Mouse (Mus musculus): ENCODE data around the gene Mill1. TPM values are rescaled to one million over a fixed set of nuclear protein-coding genes. Genes with fewer than 3 reads are reported as not detected.
"Not testable (repeated sequence)": the region's sequence is repeated elsewhere in the genome, so short reads cannot be mapped to it uniquely, and the experiment has no call there.

The Mill1 gene
- not detected in 2 replicates for polyA plus RNA-seq (2015; fragmentation: Nextera tagmentation; extraction: Ambion mirVana)

GRCm38 (mm10) chr7:18245047-18245446 lies at the start of gene Mill1:
Gene Mill1, plus strand, starts transcription at chr7:18245347.
- Histone ChIP-seq H3K27me3 (no peaks in the 10 kb centered on the region), H3K4me2 (no peak within 1 kb of the TSS), H3K9me3 (replicated peaks) (no peaks in the 10 kb centered on the region; the same call in 1 of the 2 replicates), H3K36me3 (no peaks in the 10 kb centered on the region), H3K4me1 (no peaks in the 10 kb centered on the region), H3K4me3 (replicated peaks) (no peak within 1 kb of the TSS), H3K9ac (no peak within 1 kb of the TSS), H3K27ac (no peak within 1 kb of the TSS)
- 50% methylated on average over 1 of the region's 1 CpGs for WGBS
- ATAC-seq (replicated peaks; ENCODE audit: low FRiP score), result no peak

- Histone ChIP-seq H3K36me3 (no peaks in the 10 kb centered on the region), H3K9me3 (replicated peaks) (no peaks in the 10 kb centered on the region), H3K4me2 (no peak overlapping the region), H3K4me3 (replicated peaks) (no peak overlapping the region), H3K9ac (no peak overlapping the region), H3K27me3 (no peaks in the 10 kb centered on the region), H3K4me1 (no peaks in the 10 kb centered on the region), H3K27ac (no peak overlapping the region)
- ATAC-seq (replicated peaks; ENCODE audit: low FRiP score), result no peak
- 15% methylated on average over 9 of the region's 9 CpGs for WGBS
These were observed 34.2 kb upstream of the Mill1 start for GRCm38 (mm10) chr7:18210938-18211337.

- no peak for ATAC-seq (replicated peaks; ENCODE audit: low FRiP score)
- 61% methylated on average over 1 of the region's 1 CpGs for WGBS
- H3K27ac ChIP-seq, result no peak overlapping the region
- H3K4me1 ChIP-seq, result no peaks in the 10 kb centered on the region
- no peaks in the 10 kb centered on the region for H3K27me3 ChIP-seq
- no peak overlapping the region for H3K4me2 ChIP-seq
- H3K4me3 ChIP-seq (replicated peaks), result no peak overlapping the region
- no peaks in the 10 kb centered on the region for H3K36me3 ChIP-seq
- no peak overlapping the region for H3K9ac ChIP-seq
- no peaks in the 10 kb centered on the region for H3K9me3 ChIP-seq (replicated peaks)
These were observed 30.4 kb upstream of the Mill1 start for GRCm38 (mm10) chr7:18214699-18215098.

GRCm38 (mm10) chr7:18238561-18238960 lies 6.6 kb upstream of the Mill1 start:
- Histone ChIP-seq H3K27me3 (no peaks in the 10 kb centered on the region), H3K4me3 (replicated peaks) (no peak overlapping the region), H3K36me3 (no peaks in the 10 kb centered on the region), H3K4me2 (no peak overlapping the region), H3K9ac (no peak overlapping the region), H3K4me1 (no peaks in the 10 kb centered on the region), H3K9me3 (replicated peaks) (no peaks in the 10 kb centered on the region; the same call in 1 of the 2 replicates), H3K27ac (no peak overlapping the region)
- 71% methylated on average over 2 of the region's 2 CpGs for WGBS
- ATAC-seq (replicated peaks; ENCODE audit: low FRiP score), result no peak

- no peaks in the 10 kb centered on the region; the same call in 1 of the 2 replicates for H3K9me3 ChIP-seq (replicated peaks)
- no peak overlapping the region for H3K4me2 ChIP-seq
- no peaks in the 10 kb centered on the region for H3K4me1 ChIP-seq
- no peak for ATAC-seq (replicated peaks; ENCODE audit: low FRiP score)
- 77% methylated on average over 5 of the region's 5 CpGs for WGBS
- H3K27ac ChIP-seq, result no peak overlapping the region
- H3K27me3 ChIP-seq, result no peaks in the 10 kb centered on the region
- H3K36me3 ChIP-seq, result no peaks in the 10 kb centered on the region
- no peak overlapping the region for H3K9ac ChIP-seq
- no peak overlapping the region for H3K4me3 ChIP-seq (replicated peaks)
These were observed 3.9 kb upstream of the Mill1 start for GRCm38 (mm10) chr7:18241217-18241616.

DNA sequence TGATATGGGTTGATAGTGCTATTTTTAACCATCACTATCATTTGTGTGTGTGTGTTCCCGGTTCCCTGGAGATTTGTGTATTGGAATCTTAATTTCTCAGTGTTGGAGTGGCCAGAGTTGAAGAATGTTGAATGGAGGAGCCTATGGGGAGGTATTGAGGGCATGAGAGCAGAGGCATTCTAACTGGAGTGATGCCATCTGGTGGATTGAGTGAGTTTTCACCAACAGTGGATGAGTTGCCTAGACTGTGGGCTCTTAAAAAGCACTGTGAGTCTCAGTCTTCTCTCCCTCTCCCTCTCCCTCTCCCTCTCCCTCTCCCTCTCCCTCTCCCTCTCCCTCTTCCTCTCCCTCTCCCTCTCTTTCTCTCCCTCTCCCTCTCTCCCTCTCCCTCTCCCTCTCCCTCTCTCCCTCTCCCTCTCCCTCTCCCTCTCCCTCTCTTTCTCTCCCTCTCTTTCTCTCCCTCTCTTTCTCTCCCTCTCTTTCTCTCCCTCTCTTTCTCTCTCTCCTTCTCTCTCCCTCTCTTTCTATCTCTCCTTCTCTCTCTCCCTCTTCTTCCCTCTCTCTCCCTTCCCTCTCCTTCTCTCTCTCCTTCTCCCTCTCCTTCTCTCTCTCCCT lies 1.1 kb upstream of the Mill1 start:
- ATAC-seq (replicated peaks; ENCODE audit: low FRiP score); H3K27ac ChIP-seq; H3K27me3 ChIP-seq; H3K4me3 ChIP-seq (replicated peaks); H3K9ac ChIP-seq; H3K36me3 ChIP-seq; H3K4me2 ChIP-seq; H3K4me1 ChIP-seq; H3K9me3 ChIP-seq (replicated peaks): not testable (repeated sequence)
- 47% methylated on average over 1 of the region's 1 CpGs for WGBS

- no peak overlapping the region for H3K27ac ChIP-seq
- H3K27me3 ChIP-seq, result no peaks in the 10 kb centered on the region
- H3K9me3 ChIP-seq (replicated peaks), result 0 out of 2 replicates have a peak, but pooled peaks cover 3% of the 10 kb centered on the region
- no peaks in the 10 kb centered on the region for H3K36me3 ChIP-seq
- WGBS, result 53% methylated on average over 1 of the region's 1 CpGs
- H3K4me2 ChIP-seq, result no peak overlapping the region
- H3K4me1 ChIP-seq, result no peaks in the 10 kb centered on the region
- no peak for ATAC-seq (replicated peaks; ENCODE audit: low FRiP score)
- H3K9ac ChIP-seq, result no peak overlapping the region
- H3K4me3 ChIP-seq (replicated peaks), result no peak overlapping the region
These were observed 15.1 kb downstream of the Mill1 start for GRCm38 (mm10) chr7:18260219-18260618.

DNA sequence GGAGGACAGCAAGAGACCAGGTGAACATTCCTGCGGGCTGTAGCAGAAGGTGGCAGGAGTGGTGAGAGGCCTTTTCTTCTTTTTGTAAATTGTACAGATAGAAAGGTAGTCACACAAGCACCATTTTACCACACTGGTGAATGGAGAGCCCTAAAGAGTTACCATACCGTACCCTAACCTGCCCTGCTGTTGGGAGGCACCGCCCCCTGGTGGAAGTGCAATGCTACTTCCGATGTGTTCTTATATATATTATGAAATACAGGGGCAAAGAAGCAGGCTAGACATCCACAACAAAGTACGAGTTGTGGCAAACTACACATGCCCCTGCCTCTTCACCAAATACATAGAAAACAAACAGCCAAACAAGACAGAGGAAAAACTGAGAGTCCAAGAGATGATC lies 19.9 kb downstream of the Mill1 start:
- H3K4me1 ChIP-seq, result no peaks in the 10 kb centered on the region
- H3K9me3 ChIP-seq (replicated peaks), result 0 out of 2 replicates have a peak, but pooled peaks cover 4% of the 10 kb centered on the region
- no peaks in the 10 kb centered on the region for H3K27me3 ChIP-seq
- H3K27ac ChIP-seq, result no peak overlapping the region
- no peak for ATAC-seq (replicated peaks; ENCODE audit: low FRiP score)
- H3K4me2 ChIP-seq, result no peak overlapping the region
- H3K36me3 ChIP-seq, result no peaks in the 10 kb centered on the region
- no peak overlapping the region for H3K4me3 ChIP-seq (replicated peaks)
- WGBS, result 63% methylated on average over 5 of the region's 5 CpGs
- H3K9ac ChIP-seq, result no peak overlapping the region

Other genes with a start within 250 kb of the Mill1 start
- gene Ceacam13, start 235.5 kb upstream of the Mill1 start, polyA plus RNA-seq (2015; fragmentation: Nextera tagmentation; extraction: Ambion mirVana), result not detected in 2 replicates
- gene Ceacam12, start 179.4 kb upstream of the Mill1 start, polyA plus RNA-seq (2015; fragmentation: Nextera tagmentation; extraction: Ambion mirVana), result not detected in 2 replicates
- not detected in 2 replicates for gene Igfl3, start 68.9 kb upstream of the Mill1 start, polyA plus RNA-seq (2015; fragmentation: Nextera tagmentation; extraction: Ambion mirVana)
- gene Psg18, start 109.7 kb downstream of the Mill1 start, polyA plus RNA-seq (2015; fragmentation: Nextera tagmentation; extraction: Ambion mirVana), result not detected in 2 replicates
- not detected in 2 replicates for gene Psg28, start 186.7 kb downstream of the Mill1 start, polyA plus RNA-seq (2015; fragmentation: Nextera tagmentation; extraction: Ambion mirVana)
- gene Psg26, start 238.8 kb downstream of the Mill1 start, polyA plus RNA-seq (2015; fragmentation: Nextera tagmentation; extraction: Ambion mirVana), result not detected in 2 replicates

All from kidney, embryonic 15.5 days (tissue).